Mouse (Mus musculus) adrenal gland, adult 8-10 months (tissue): ENCODE results near the gene Parg. TPM values are rescaled to one million over a fixed set of nuclear protein-coding genes. Genes with fewer than 3 reads are reported as not detected.

Source experiments
- DNase-seq: peaks from one replicate; pipeline ENCODE4 v3.0.0; 2022
- total RNA-seq, 4 experiments: library from RNA; stranded (reverse); gene quantifications; 2 replicates each; pipeline ENCODE4 v1.2.4; 2022

The Parg gene
- total RNA-seq, 4 experiments from 2014 or later = 45.9 to 83.0 (median 54.5) TPM

DNA sequence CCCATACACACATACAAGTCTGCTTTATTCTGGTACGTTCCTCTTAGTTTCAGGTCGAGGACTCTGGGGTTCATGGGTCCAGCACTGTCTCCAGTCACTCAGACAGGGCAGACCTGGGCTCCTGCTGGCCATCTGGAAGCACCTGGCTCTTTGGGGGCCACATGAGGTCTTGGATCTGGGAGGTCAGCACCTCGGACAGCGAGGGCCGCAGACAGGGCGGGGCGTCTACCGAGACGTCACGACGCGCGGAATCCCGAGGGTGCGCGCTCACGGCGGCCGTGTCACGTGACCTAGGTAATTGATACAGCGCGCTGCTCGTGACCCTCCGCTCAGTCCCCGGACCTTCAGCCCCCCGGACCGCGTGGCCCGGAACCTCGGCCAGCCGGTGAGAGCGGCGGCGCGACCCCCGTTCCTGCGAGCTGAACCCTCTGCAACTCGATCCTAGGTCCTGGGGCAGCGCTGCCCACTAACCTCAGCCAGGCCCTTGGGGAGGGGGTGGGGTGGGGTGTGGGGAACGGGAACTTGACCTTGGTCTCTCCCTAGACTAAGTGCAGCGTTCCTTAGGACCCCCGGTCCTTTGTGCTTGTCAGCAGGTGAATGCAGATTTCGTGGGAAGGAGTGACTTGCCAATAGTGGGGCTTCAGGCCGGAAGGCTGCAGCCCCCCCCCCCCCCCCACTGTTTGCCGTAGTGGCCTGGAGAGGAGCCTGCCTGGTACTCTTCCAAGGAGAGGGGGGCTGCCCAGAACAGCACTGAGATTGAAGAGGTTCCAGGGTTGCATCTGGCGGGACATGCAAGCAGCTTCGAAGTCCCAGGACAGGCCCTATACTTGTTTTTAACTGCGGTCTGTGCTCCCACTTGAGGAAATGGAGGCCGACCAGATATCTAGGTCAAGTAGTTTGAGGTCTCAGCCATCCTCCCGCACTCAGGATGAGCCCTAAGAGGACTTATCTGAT lies 120.3 kb downstream of the Parg start, which contains the start of gene Ogdhl:
Gene Ogdhl, plus strand, starts transcription at position 288 of the 954 bp plus-strand sequence.
- peak; percentile 50 for DNase-seq

GRCm38 (mm10) chr14:32323221-32323620 lies 121.5 kb downstream of the Parg start:
- DNase-seq = no peak

DNA sequence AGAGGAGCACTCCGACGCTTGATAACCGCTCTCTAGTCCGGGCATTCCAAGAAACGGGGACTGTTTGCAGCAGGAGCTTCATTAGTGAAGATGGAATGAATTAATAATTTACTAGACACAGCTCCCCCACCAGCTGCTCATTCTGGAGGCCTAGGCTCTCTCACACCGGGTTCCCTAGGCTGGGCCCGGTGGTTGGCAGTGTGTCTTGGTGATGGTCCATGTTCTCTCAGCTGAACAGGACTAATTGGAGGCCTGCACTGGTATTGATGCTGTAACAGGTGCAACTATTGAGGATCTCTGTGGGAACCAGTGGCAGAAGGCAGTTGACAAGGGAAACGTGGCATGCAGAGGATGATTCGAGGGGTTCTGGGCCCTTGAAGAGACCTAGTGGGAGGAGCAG lies 125.6 kb downstream of the Parg start:
- no peak for DNase-seq

DNA sequence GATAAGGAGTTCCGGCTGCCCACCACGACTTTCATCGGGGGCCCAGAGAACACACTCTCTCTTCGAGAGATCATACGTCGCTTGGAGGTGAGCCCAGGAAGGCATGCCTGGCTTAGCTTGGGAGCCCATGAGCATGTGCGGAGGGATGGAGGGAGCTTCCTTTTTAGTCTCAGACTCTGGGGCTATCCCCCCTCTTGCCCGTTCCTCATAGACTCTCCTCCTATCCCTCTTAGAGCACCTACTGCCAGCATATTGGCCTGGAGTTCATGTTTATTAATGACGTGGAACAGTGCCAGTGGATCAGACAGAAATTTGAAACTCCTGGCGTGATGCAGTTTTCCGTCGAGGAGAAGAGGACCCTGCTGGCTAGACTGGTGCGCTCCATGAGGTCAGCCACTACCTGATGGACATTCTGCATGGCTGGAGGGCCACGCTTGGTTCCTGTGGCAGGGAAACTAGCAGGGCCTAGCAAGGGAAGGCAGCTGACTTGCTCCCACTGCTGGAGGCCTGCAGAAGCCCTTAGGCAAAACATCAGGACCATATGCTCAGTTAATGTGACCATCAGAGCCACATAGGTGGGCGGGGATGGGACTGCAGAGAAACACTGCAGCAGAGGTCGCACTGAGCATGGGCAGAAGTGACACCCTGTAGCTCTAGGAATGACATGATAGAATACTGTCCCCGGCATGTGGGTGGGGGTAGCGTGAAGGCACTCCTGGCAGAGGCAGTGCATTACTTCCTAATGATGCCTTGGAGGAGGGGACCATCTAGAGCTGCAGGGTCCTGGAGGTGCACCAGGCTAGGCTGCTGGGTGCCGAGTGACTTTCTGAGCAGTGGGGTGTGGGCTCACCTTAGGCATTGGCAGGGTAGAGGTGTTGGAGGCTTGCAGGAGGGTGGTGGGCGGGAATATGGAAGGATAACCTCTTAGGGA lies 131.0 kb downstream of the Parg start:
- DNase-seq = no peak

GRCm38 (mm10) chr14:32336021-32336420 lies 134.3 kb downstream of the Parg start:
- DNase-seq = no peak

DNA sequence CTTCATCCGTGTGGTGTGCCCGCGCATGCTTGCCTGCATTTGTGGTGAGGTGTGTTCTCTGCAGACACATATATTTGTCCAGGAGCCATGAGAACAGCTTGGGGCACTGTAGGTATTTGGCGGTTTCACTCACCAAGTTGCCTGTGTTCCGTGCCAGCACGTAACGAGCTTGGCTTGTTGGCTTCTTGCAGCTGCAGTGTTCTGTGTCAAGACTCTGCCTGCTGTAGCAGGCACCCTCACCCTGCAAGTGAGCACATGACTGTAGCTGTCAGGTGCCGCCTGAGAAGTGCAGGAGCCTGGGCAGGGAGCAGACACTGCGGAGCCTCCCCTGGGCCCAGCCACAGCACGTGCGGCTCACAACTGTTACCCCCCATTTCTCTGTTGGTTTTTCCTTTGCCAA lies 134.8 kb downstream of the Parg start:
- no peak for DNase-seq

GRCm38 (mm10) chr14:32341823-32342222 lies 140.1 kb downstream of the Parg start:
- DNase-seq = no peak

GRCm38 (mm10) chr14:32344176-32344575 lies 142.4 kb downstream of the Parg start:
- no peak for DNase-seq

DNA sequence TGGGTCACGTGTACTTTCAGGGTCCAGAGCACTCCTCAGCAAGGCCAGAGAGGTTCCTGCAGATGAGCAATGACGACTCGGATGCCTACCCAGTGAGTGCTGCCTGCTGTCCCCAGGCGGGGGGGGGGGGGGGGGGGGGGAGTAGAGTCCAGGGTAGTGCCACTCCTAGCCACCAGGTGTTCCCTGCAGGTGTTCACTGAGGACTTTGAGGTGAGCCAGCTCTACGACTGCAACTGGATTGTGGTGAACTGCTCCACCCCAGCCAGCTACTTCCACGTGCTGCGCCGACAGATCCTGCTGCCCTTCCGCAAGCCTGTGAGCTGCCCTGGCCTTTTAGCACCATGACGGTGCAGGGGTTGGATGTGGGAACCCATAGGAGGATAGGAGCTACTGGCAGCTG lies 142.9 kb downstream of the Parg start:
- no peak for DNase-seq

Other genes starting within 250 kb of the Parg start
- 10 to 100 TPM; 11.3 to 15.3 (median 13.3) TPM for gene Galnt15, start 173.0 kb upstream of the Parg start, total RNA-seq
- gene Oxnad1, start 116.6 kb upstream of the Parg start, total RNA-seq = 10 to 100 TPM; 28.1 to 32.3 (median 29.7) TPM
- gene Dph3, start 116.2 kb upstream of the Parg start, total RNA-seq = 10 to 100 TPM; 53.0 to 63.5 (median 57.2) TPM
- gene Msmb, start 59.9 kb upstream of the Parg start, total RNA-seq = not detected
- 100 to 1,000 TPM; 139 to 231 (median 191) TPM for gene Ncoa4, start 42.1 kb upstream of the Parg start, total RNA-seq
- gene Timm23, start 51 bp upstream of the Parg start, total RNA-seq = 100 to 1,000 TPM in 2 of 4 experiments, 10 to 100 TPM in 2; 67.8 to 135 (median 88.5) TPM
- 10 to 100 TPM; 12.2 to 18.3 (median 15.2) TPM for gene Ogdhl, start 120.1 kb downstream of the Parg start, total RNA-seq
- not detected for gene 1700024G13Rik, start 186.4 kb downstream of the Parg start, total RNA-seq